Mouse (Mus musculus): ENCODE results near the gene Ptprm.

Gene Ptprm

DNA sequence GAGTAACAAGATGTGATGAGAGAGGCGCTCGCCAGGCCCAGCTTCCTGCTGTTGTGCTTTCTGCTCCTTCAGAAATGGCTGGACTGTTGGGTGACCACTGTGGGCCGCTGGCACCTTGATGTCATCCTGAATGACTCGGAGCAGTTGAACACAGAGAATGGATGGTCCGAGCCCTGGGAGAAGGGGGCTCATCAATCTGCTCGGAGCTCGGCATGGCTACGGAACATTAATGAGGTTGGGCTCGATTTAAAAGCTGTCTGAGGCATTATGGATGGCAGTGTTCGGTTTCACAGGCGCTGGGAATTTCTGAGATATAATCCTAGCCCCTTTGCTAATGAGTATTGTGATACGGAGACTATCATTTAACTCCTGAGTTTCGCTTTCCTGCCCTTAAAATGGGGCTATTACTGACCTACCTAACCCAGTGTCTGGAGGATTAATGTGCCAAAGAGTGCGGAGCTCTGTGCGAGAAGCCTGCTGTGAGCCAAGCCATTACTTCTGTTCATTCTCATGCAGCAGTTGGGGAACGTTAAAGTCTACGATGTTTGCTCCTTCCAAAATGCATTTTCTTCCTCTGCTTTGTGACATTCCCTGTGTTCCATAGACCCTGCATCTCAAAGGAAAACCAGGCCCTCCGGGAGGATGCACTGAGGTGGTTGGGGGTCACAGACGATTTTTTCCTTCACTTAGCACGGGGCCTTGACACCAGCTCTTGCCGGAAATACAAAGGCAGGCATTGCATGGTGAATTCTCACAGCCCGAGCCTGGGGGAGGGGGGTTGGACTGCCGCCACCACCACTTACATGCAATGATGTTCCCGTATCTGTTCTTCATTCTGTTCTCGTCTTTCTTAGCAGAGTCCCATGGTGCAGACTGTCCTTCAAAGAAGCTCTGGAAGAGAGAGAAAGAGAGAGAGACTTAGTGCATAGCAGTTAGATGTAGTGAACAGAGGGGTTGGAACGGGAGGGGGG, 592.6 kb downstream of the Ptprm start:
- DNase-seq: peak in 1 of 2 experiments; percentile 26

DNA sequence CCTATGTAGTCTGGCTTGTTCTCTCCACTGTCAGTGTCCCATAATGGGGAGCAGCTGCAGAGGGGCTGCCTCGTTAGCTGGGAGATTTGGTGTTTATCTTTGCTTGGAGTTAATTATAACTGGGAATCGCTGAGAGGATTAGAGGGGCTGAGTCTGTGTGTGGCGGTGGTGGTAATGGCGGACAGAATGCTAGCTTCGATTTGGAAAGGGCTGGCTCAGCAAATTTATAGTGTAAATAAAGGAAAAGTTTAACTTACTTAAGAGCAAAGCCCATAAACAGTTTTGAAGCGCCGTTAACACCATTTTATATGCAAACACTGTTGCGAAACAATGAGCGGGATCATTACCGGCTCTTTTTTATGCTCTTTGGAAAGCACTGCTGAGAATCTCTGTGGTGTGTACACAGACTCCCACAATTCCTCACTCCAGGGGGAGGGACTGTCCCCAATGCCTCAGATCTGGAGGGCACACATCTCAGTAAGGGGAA, 597.2 kb downstream of the Ptprm start:
- DNase-seq: no peak

DNA sequence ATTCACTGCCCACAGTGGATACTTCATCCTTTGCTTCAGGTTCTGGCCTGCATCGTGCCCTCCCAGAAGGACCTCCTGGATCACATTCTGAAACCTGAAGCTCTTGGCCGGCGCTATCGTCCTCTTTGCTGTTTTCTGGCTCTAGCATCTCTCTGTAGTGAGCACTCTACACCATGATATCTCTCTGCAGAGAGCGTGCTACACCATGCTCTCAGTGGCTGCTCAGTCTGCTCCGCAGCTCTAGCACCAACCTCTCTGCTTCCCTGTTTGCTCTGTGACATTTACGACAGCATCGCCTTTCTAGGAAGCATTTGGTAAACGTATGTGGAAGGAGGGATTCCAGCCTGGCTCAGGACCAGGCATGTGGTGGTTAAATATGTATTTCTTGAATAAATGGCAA, 597.8 kb downstream of the Ptprm start:
- DNase-seq: no peak

DNA sequence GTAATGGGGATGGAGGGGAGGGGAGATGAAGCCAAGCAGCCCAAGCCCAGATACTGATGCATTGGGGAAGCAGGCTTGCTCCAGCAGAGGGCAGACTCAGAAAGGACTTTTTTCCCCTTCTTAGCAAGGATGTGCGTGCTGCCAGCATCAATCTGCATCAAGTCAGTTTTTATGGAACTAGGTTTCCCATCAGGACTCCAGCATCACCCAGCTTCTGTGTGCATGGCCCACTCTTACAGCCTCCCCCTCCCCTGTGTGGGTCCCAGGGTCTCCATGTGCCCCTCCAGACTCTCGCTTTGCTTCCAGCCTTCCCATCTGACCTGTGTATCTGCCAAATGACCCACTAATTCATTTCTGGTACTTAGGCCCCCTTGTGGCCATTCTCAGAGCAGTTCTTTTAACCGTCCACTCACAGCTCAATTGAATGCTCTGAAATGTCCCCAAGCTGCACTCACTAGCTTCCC, 599.0 kb downstream of the Ptprm start:
- peak; percentile 25 to 45 for DNase-seq

DNA sequence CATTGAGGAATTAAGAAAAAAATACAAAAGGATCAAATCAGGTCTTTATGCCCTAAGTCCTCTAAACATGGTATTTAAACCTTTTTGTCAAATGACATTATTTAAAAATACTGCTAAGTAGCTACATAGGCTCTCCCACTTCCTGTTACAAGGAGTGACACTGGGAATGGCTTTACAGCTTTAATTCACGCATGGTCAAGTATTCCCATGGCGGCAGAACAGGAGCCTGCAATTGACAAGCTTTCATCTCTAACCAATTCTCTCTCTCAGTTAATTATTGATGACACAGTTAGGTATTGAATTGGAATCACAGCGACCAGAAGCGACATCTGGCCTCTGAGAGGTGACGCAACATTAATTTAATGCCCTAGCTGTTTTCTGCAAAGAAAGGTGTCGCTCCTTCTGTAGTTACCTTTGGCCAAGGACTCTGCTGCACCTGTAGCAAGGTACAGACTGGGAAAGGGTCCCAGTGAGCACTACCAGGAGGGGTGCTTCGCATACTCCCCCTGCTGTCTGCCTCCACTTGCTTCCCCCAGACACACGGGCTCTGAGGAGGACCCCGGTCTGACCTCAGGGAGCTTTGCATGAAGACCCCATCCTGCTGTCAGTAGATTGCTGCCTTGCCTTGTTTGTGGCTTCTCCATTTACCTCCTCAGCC, 599.9 kb downstream of the Ptprm start:
- DNase-seq: no peak

DNA sequence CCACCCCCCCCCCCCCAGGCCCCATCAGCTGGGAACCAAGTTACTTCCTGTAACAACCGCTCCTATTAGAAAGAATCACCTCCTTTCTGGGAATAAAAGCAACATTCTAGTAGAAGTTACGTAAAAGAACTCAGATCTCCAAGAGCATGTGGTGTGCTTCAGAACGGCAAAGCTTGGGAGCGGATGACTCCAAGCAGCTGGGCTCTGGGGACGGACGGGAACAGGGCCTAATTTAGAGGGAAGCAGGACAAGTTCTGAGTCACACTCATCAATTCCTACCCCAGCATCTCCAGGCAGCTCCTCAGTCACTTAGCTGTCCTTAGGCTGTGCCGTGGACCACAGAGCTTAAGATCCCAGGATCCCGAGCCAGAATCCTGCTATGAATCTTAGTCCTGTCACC, 602.5 kb downstream of the Ptprm start:
- DNase-seq: no peak

DNA sequence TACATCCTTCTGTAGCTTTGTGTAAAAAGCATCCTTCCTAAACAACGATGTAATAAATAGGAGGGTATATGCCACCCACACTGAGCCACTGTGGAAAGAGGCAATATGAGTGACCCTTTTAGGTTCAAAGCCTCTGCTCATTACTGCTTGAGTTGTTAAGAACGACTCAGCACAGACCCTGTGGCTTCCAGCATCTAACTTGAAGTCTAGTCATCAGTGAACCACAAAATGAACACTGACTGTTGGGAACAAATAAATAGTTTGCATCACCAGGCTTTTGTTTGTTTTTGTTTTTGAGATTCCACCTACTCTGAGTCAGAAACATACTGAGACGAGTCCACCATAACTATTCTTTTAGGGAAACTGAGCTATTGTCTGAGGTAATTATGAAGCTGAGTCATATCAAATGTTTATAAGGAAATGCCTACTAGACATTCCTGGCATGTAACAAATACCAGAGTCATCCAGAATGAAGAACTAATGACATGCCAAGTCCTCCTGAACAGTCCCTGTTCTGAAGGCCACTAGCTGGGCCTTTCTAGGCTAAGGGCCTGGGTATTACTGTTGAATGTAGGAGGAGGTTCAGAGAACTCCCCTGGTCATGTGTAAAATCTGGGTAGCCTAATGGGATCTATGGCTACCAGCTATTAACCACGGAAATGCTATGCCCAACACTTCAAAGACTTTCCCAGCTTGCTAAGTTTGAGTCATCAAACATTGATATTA, 603.6 kb downstream of the Ptprm start:
- DNase-seq: no peak

DNA sequence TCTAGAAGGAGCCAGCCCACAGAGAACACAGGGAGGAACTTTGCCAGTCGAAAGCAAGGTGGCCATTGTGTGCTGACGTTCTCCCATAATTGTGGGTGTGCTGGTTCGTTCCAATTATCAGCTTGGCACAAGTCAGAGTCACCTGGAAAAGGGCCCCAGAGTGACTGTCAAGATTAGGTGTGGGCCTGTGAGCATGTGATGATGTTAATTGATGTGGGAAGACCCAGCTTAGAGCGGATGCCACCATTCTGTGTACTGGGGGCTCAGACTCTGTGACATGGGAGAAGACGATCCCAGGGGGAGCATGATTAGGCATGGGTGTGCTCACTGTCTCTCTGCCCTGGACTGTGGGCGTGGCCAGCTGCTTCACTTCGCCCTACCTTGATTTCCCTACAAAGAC, 604.3 kb downstream of the Ptprm start:
- no peak for DNase-seq

DNA sequence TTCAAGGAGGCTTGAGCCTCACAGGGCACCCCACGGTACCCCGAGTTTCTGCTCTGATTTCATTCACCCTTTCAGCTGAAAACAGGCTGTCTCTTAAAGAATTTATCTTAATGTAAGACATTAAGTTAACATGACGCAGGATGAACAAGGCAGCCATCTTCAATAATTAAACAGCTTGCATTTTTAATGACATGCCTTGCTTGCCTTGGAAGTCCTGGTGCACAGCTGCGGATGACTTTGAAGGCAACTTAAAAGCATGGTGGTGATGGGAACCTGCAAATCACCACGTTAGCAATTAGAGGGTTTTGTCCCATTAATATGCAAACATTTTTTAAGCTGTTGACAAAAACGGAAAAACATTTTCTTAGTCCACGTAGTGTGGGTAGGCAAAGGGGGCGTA, 607.8 kb downstream of the Ptprm start:
- DNase-seq: no peak

DNA sequence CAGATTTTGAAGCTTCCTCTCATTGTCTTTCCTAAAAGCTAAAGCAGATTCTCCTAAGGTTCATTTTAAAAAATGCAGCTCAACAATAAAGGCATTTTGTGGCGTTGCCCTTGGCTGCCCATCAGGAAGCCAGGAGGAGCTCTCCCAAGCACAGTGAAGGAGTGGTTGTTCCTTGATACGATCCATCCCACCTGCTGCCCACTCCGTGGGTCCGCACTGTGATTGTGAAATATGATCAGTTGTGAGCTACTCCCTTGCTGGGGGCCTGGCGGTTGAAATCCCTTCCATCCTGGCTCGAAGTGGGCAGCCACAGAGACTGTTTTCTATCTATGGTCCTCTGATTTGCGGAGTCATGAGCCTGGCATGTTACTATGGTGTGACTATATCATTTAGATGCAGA, 610.9 kb downstream of the Ptprm start:
- no peak for DNase-seq

DNA sequence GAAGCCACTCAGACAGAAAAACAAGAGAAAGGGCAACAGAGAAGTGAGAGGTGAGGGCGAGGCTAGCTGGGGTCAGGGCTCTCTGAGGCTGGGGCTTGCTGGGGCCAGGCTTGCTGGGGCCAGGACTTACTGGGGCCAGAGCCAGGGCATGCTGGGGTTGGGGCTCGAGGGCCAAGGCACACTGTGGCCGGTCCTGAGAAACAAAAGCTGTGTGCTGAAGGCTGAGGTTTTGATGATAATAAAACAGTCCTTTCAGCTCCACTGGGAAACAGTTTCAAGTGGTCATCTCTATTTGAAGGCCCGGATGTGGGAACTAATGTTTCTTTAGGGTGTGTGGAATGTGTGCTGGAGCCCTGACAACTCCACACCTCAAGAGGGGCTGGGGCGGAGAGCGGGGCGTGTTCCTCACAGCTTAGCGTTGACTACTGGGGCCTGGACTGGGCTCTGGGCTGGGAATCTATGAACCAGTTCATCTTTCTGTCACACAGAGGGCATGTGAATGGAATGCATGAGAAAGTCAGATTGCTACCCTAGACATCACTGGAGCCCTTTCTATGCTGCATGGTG, 615.4 kb downstream of the Ptprm start:
- no peak for DNase-seq

DNA sequence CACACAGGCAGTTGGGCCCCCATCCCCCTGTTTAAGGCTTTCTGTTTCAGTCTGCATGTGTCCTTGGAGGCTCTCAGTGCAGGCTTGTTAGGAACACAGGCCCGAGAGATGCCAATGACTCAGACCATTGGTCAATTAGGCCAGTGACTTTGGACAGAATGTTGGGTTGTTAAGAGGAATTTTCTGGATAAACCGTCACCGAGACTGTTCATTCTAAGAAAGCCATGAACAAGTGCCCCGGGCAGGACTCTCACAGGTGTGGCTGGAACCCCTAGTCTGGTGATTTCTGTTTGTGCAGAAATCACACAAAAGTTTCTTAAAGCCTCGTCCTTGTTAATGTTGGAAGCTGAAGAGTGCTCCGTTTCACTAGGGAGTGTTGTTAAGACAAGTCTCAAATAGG, 615.9 kb downstream of the Ptprm start:
- no peak for DNase-seq

DNA sequence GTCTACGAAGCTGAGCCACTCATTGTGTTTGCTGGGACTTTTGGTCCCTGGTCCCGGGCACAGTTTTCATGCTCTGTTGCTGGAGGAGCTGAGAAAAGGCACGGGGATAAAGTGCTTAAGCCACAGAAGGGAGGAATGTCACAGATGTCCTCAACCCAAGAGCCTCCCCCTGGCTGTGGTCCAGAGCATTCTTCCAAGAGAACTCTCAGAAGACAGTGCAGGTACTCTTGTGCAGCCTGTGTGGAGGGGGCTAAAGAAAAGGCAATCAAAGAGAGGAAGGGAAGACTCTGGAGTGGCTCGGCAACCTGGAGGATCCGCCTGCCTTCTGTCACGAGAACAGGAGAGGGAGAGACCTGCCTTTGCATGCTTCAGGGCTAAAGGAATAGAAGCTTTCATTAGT, 617.8 kb downstream of the Ptprm start:
- DNase-seq: peak in 1 of 2 experiments; percentile 38

DNA sequence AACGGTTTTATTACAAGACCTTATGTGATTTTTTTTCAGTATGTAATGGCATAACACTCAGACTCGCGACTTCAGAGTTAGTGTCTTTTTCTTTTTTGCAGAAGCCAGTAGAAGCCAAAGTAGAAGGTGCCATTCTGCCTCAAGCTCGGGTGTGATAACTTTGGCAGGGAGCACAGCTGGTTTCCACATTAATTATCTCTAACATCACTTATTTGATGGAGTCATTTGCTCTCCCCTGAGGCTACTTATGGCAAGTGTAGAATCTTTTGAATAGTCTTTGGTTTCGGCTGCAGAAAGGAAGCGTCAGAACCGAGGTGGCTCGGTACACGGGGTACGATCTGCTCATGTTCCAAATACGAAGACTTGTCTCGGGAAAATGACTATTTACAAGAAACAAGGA, 620.7 kb downstream of the Ptprm start:
- DNase-seq: no peak

DNA sequence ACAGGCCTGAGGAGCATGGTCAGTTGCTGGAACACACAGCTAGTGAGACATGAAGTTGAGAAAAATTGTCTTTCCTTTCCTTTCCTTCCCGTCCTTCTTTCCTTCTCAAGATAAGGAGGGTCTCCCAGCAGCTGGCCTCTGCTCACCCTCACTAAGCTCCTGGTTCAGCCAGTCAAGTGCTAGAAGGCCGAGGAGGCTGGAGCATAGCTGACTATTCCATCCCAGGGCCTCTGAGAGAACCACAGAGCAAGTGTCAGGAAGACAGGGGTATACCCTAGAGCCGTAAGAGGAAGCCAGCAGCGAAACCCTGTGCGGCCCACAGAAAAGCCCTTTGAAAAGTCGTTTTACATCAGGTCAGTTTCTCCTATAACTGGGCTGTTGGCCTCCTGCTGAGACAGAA, 624.3 kb downstream of the Ptprm start:
- no peak for DNase-seq

DNA sequence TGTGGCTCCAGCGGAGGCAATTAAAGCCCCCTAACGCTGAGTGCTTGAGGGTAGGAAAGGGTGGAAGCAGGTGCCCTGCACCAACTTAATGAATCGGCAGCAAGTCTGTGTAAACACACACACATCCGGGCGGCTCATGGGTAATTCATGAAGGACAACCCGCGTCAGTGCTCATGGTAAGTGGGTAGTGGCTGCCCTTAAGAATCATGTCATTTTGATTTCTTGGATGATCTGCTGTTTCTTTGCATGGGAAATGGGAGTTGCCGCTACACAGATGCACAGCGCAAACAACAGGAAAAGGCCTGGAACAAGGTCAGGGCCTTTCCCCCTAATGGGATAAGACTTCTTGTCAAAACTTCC, 633.3 kb downstream of the Ptprm start:
- no peak for DNase-seq

DNA sequence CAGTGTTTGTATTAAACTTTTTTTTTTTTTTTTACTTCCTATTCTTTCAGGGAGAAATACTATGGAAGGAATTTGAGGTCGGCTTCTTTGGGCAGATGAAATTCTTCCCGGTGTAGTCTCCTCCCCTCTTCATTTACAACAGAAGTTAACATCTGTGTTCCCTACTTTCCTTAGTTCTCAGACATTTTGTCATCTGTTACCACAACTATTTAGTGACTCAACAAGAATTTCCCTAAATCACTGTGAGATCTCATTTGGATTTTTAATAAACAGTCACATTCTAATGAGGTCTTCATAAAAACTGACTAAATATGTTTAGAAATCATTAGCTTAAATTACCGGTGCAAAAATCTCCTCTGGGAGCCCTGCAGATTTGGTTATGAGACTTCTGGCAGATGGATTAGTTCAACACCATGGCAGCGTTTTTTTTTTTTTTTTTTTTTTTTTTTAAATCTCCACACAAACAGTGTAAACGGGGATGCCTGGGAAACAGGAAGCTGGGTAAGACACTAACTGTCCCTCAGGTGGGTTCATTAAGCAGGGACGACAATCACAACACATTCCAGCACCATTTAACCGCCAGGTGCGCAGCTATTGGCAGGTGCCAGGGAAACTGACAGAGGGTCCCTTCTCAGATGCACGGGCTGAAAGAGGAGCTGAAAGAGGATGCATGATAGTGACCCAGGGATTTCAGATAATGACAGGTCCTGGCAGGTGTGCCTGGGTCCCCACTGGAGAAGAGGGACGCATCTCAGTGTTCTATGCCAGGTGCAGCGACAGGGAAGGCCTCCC, 633.9 kb downstream of the Ptprm start:
- DNase-seq: no peak

DNA sequence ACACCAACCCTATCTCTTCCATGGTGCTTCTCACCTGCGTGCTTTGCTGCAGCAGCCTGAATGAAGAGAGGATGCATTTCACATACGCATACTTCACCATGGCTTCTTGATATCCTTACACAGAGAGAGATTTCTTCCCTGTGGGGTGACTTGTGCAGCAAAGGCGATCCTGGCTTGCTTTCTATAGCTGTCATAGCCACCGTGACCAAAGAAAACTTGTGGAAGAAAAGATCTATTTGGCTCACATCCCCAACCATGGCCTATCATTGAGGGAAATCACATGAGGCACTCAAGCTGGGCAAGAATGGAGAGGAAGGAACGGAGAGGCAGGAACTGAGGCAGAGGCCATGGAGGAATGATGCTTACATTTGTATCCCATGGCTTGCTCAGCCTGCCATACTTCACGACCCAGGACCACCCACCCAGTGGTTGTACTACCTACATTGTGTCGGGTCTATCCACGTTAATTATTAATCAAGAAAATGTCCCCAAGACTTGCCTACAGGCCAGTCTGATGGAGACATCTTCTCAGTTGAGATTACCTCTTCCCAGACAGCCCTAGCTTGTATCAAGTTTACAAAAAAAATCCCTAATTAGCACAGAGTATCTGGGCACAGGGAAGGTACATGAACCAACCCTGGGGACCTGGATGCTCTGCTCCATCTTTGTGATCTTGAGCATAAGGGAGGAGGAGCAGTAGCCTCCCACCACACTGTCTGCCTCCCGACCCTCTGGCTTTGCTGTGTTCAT, 641.6 kb downstream of the Ptprm start:
- no peak for DNase-seq

DNA sequence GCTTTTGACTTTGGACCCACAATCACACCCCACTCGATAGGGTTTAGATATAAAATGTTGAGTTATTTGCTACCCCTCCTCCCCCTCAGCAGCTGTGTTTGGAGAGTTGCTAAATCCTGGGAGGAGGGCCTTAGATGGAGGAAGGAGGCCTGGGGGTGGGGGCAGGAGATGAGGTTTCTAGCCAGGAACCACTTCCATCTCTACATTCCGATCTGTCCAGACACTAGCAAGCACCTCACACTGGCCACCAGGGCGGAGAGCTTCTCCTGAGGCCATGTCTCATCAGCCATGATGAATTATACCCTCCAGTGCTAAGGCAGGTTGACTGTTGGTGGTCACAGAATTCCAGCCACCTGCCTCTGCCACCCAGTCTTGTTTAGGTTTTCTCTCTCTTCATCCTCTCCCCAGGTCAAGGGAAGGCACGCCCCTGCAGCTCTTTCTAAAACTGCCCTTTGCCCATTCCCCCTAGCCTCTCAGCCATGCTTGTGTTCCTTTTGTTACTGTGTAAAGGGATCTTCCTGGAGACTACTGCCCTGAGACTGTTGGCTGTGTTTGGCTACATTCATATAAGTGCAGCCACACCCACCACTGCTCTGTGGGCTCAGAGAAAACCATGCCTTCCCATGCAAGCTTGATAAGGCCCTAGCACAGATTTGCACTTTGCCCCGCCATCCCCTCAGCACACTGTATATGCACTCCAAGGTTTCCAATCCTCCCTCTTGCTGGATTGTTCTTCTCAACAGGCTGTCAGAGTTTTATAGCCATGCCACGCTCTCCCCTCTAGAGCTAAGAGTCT, 642.8 kb downstream of the Ptprm start:
- no peak for DNase-seq

DNA sequence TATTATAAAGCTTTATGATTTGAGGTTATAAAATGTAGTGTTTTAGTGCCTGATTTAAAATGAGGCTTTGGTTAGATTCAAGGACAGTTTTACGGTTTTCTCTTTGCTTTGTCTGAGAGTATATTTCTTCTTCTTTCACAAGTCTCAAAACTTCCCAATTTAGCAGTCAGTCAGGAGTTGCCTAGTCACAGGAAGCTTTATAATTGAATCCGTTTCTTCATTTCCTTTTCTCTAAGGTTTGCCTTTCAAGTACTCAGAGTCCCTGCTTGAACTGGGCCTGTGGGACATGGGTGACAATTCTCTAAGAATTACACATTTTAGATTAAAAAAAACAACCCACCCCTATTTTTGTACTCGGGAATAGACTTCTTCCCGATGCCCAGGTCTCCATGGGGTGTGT, 643.7 kb downstream of the Ptprm start:
- no peak for DNase-seq

DNA sequence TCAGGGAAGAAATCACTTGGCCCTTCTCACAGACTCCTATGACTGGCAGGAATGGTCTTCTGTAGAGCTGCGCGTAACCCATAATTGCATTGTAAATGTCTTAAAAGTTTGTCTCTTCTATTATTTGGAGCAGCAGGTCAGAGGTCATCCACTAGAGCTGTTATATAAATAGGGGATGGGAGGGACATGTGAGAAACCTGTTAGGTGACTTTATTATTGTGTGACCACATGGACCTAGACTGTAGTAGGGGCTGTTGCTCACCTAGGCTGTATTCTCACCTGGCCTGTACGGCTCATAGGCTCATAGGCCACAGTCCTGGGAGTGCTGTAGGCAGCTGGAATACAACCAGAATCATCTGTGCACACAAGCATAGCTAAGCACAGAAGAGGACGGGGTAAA, 645.5 kb downstream of the Ptprm start:
- DNase-seq: no peak

All from cerebellum, postnatal 25 days (tissue).